Mouse (Mus musculus): ENCODE measurements at regions not wholly inside any gene's neighbourhood (a gene's known extent, or its start where the extent isn't known, plus 50 kb on each side); places are given as distances from the start of the nearest gene placed in this dataset.
A peak's percentile ranks its signal among the peaks of the same experiment; 100 is the strongest.

- Histone ChIP-seq H3K27me3 (ENCODE audit: control insufficient read depth, insufficient read depth, low read length) (no peaks in the 10 kb centered on the region), H3K27ac (ENCODE audit: low read depth) (no peak overlapping the region), H3K36me3 (replicated peaks; ENCODE audit: control insufficient read depth, insufficient read depth, low read length) (no peaks in the 10 kb centered on the region), H3K4me3 (ENCODE audit: low read depth, low read length) (no peak overlapping the region), H3K4me1 (ENCODE audit: control insufficient read depth, insufficient read depth) (no peaks in the 10 kb centered on the region), H3K9me3 (replicated peaks; ENCODE audit: control insufficient read depth, low read length) (no peaks in the 10 kb centered on the region), H3K9ac (replicated peaks; ENCODE audit: low read depth, low read length) (no peak overlapping the region), H3K4me2 (ENCODE audit: low read depth, low read length) (no peak overlapping the region)
- 48% methylated on average over 3 of the region's 3 CpGs for WGBS
- no peak for TF ChIP-seq EP300 (IDR thresholded peaks at IDR 0.05; ENCODE audit: low read depth)
- no peak for TF ChIP-seq CTCF (IDR thresholded peaks at IDR 0.05; ENCODE audit: low read depth)
- DNase-seq (ENCODE audit: low spot score) (no peak), ATAC-seq (ENCODE audit: insufficient read depth, low read depth) (no peak)
These were observed 154.4 kb upstream of the Cxcr4 start for GRCm38 (mm10) chr1:128746461-128747009.

GRCm38 (mm10) chr1:128740616-128741015 lies 148.5 kb upstream of the Cxcr4 start:
- H3K27ac ChIP-seq (ENCODE audit: low read depth), result no peak overlapping the region
- H3K4me2 ChIP-seq (ENCODE audit: low read depth, low read length), result no peak overlapping the region
- H3K4me3 ChIP-seq (ENCODE audit: low read depth, low read length), result no peak overlapping the region
- no peaks in the 10 kb centered on the region for H3K27me3 ChIP-seq (ENCODE audit: control insufficient read depth, insufficient read depth, low read length)
- peak; percentile 39 for DNase-seq (ENCODE audit: low spot score)
- 3% methylated on average over 2 of the region's 2 CpGs for WGBS
- H3K4me1 ChIP-seq (ENCODE audit: control insufficient read depth, insufficient read depth), result no peaks in the 10 kb centered on the region
- ATAC-seq (ENCODE audit: insufficient read depth, low read depth), result no peak
- no peaks in the 10 kb centered on the region for H3K36me3 ChIP-seq (replicated peaks; ENCODE audit: control insufficient read depth, insufficient read depth, low read length)
- no peaks in the 10 kb centered on the region for H3K9me3 ChIP-seq (replicated peaks; ENCODE audit: control insufficient read depth, low read length)
- no peak overlapping the region for H3K9ac ChIP-seq (replicated peaks; ENCODE audit: low read depth, low read length)
- no peak for TF ChIP-seq CTCF (IDR thresholded peaks at IDR 0.05; ENCODE audit: low read depth)
- no peak for TF ChIP-seq EP300 (IDR thresholded peaks at IDR 0.05; ENCODE audit: low read depth)

DNA sequence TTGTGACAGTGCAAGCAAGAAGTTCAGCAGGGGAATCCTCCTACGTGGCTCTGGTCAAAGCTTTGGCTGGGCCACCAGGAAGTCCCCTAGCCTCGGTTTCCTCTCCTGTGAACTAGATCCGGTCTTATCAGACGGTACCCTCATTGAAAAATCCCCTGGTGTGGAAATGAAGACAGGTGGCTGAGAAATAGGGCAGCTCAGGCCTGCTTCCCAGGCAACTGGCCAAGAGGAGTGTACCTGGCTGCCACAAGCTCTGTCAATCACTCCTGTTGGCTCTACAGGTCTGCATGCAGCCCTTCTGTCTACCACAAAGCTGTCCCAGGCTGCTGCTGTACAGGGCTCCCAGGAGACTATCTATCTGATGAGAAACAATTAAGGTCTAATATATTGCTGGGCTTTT lies 146.1 kb upstream of the Cxcr4 start:
- no peaks in the 10 kb centered on the region for H3K36me3 ChIP-seq (replicated peaks; ENCODE audit: control insufficient read depth, insufficient read depth, low read length)
- H3K27ac ChIP-seq (ENCODE audit: low read depth), result no peak overlapping the region
- no peak overlapping the region for H3K9ac ChIP-seq (replicated peaks; ENCODE audit: low read depth, low read length)
- H3K4me1 ChIP-seq (ENCODE audit: control insufficient read depth, insufficient read depth), result no peaks in the 10 kb centered on the region
- TF ChIP-seq EP300 (IDR thresholded peaks at IDR 0.05; ENCODE audit: low read depth) (no peak), CTCF (IDR thresholded peaks at IDR 0.05; ENCODE audit: low read depth) (no peak)
- no peak overlapping the region for H3K4me2 ChIP-seq (ENCODE audit: low read depth, low read length)
- 27% methylated on average over 4 of the region's 4 CpGs for WGBS
- ATAC-seq (ENCODE audit: insufficient read depth, low read depth) (no peak), DNase-seq (ENCODE audit: low spot score) (no peak)
- H3K9me3 ChIP-seq (replicated peaks; ENCODE audit: control insufficient read depth, low read length), result no peaks in the 10 kb centered on the region
- no peak overlapping the region for H3K4me3 ChIP-seq (ENCODE audit: low read depth, low read length)
- H3K27me3 ChIP-seq (ENCODE audit: control insufficient read depth, insufficient read depth, low read length), result no peaks in the 10 kb centered on the region

GRCm38 (mm10) chr1:128734857-128735256 lies 142.8 kb upstream of the Cxcr4 start:
- Histone ChIP-seq H3K27me3 (ENCODE audit: control insufficient read depth, insufficient read depth, low read length) (no peaks in the 10 kb centered on the region), H3K4me3 (ENCODE audit: low read depth, low read length) (no peak overlapping the region), H3K27ac (ENCODE audit: low read depth) (no peak overlapping the region), H3K4me2 (ENCODE audit: low read depth, low read length) (no peak overlapping the region), H3K4me1 (ENCODE audit: control insufficient read depth, insufficient read depth) (no peaks in the 10 kb centered on the region), H3K36me3 (replicated peaks; ENCODE audit: control insufficient read depth, insufficient read depth, low read length) (no peaks in the 10 kb centered on the region), H3K9ac (replicated peaks; ENCODE audit: low read depth, low read length) (no peak overlapping the region), H3K9me3 (replicated peaks; ENCODE audit: control insufficient read depth, low read length) (no peaks in the 10 kb centered on the region)
- 70% methylated on average over 2 of the region's 2 CpGs for WGBS
- DNase-seq (ENCODE audit: low spot score) (no peak), ATAC-seq (ENCODE audit: insufficient read depth, low read depth) (no peak)
- TF ChIP-seq CTCF (IDR thresholded peaks at IDR 0.05; ENCODE audit: low read depth), result no peak
- TF ChIP-seq EP300 (IDR thresholded peaks at IDR 0.05; ENCODE audit: low read depth), result no peak

DNA sequence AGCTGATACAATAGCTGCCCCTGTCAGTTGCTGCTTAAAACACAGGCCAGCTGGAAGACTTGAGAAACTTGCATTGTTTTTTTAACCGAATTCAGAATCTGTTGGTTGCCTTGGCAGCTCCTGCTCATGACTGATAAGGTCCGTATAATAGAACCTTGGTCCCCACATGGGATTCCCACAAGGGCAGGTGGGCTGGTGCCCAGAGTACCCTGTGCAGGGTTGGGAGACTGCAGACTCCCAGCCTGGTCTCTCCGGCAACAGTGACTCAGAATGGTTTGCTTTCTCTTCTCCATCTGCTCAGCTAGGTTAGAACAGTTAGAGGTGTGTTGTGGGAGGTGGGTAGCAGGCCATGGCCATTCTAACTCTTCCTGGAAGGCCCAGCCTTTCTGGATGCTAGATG lies 139.4 kb upstream of the Cxcr4 start:
- 67% methylated on average over 3 of the region's 3 CpGs for WGBS
- no peaks in the 10 kb centered on the region for H3K4me1 ChIP-seq (ENCODE audit: control insufficient read depth, insufficient read depth)
- H3K4me3 ChIP-seq (ENCODE audit: low read depth, low read length), result no peak overlapping the region
- no peak overlapping the region for H3K4me2 ChIP-seq (ENCODE audit: low read depth, low read length)
- ATAC-seq (ENCODE audit: insufficient read depth, low read depth) (no peak), DNase-seq (ENCODE audit: low spot score) (no peak)
- H3K9me3 ChIP-seq (replicated peaks; ENCODE audit: control insufficient read depth, low read length), result no peaks in the 10 kb centered on the region
- no peak for TF ChIP-seq EP300 (IDR thresholded peaks at IDR 0.05; ENCODE audit: low read depth)
- no peak for TF ChIP-seq CTCF (IDR thresholded peaks at IDR 0.05; ENCODE audit: low read depth)
- H3K27ac ChIP-seq (ENCODE audit: low read depth), result no peak overlapping the region
- no peaks in the 10 kb centered on the region for H3K36me3 ChIP-seq (replicated peaks; ENCODE audit: control insufficient read depth, insufficient read depth, low read length)
- H3K27me3 ChIP-seq (ENCODE audit: control insufficient read depth, insufficient read depth, low read length), result no peaks in the 10 kb centered on the region
- H3K9ac ChIP-seq (replicated peaks; ENCODE audit: low read depth, low read length), result no peak overlapping the region

- ATAC-seq (ENCODE audit: insufficient read depth, low read depth) (no peak), DNase-seq (ENCODE audit: low spot score) (no peak)
- no peaks in the 10 kb centered on the region for H3K27me3 ChIP-seq (ENCODE audit: control insufficient read depth, insufficient read depth, low read length)
- no peaks in the 10 kb centered on the region for H3K36me3 ChIP-seq (replicated peaks; ENCODE audit: control insufficient read depth, insufficient read depth, low read length)
- TF ChIP-seq CTCF (IDR thresholded peaks at IDR 0.05; ENCODE audit: low read depth), result no peak
- no peak for TF ChIP-seq EP300 (IDR thresholded peaks at IDR 0.05; ENCODE audit: low read depth)
- peaks cover 9% of the 10 kb centered on the region; the same call in 1 of the 2 replicates for H3K4me1 ChIP-seq (ENCODE audit: control insufficient read depth, insufficient read depth)
- H3K9me3 ChIP-seq (replicated peaks; ENCODE audit: control insufficient read depth, low read length), result no peaks in the 10 kb centered on the region
- H3K9ac ChIP-seq (replicated peaks; ENCODE audit: low read depth, low read length), result no peak overlapping the region
- WGBS, result 58% methylated on average over 6 of the region's 6 CpGs
- no peak overlapping the region for H3K4me3 ChIP-seq (ENCODE audit: low read depth, low read length)
- H3K4me2 ChIP-seq (ENCODE audit: low read depth, low read length), result no peak overlapping the region
- no peak overlapping the region for H3K27ac ChIP-seq (ENCODE audit: low read depth)
These were observed 132.5 kb upstream of the Cxcr4 start for GRCm38 (mm10) chr1:128724433-128725091.

Measured in heart, postnatal 0 days (tissue).